Mouse (Mus musculus) yolk sac, embryonic 10.5 days (tissue): Measurements from ENCODE around the gene Meis3.

Experiments
- DNase-seq: peaks from one replicate; pipeline ENCODE4 v3.0.0-alpha.2; 2017; ENCODE audit warnings: low spot score

The Meis3 gene

GRCm38 (mm10) chr7:16210862-16211365 is 36.0 kb downstream of the Meis3 start:
- no peak for DNase-seq

- DNase-seq = peak; percentile 86
Measured at GRCm38 (mm10) chr7:16213196-16213595, 38.3 kb downstream of the Meis3 start.

- no peak for DNase-seq
Measured at GRCm38 (mm10) chr7:16213986-16214385, 39.1 kb downstream of the Meis3 start.

GRCm38 (mm10) chr7:16221582-16222272 is 46.8 kb downstream of the Meis3 start, which contains the start of gene Dhx34:
TSS of gene Dhx34 (minus strand) at chr7:16222037.
- peak; percentile 94 for DNase-seq

GRCm38 (mm10) chr7:16229869-16230268 is 55.0 kb downstream of the Meis3 start:
- DNase-seq = peak; percentile 82
